In genomic region chr1:181543711-181544383, GRCm38 (mm10) we compare ENCODE assay signal across 10 mouse cellular contexts. TPM values are rescaled to one million over a fixed set of nuclear protein-coding genes. Genes with fewer than 3 reads are reported as not detected.
DNase-seq lines count a peak whose midpoint lies in the region; ATAC-seq and TF ChIP-seq lines count a peak whose summit lies in the region.
"Had no signal": no experiment of that assay in that cellular context is flagged by ENCODE, and none has a peak within 500 bp of the region (broad histone marks: within the 10 kb centered on the region; RNA-seq: fewer than 3 reads in every experiment).

No protein-coding gene starts in this region.

- no peaks in the 10 kb centered on the region for H3K36me3 ChIP-seq in heart, postnatal 0 days (replicated peaks; ENCODE audit: control insufficient read depth, insufficient read depth, low read length)
- no peaks in the 10 kb centered on the region for H3K36me3 ChIP-seq in heart, embryonic 10.5 days
- H3K36me3 ChIP-seq in embryonic facial prominence, embryonic 10.5 days (replicated peaks): no peaks in the 10 kb centered on the region

- 72% methylated on average over 5 of the region's 5 CpGs for WGBS in heart, postnatal 0 days
- WGBS in heart, embryonic 10.5 days: 69% methylated on average over 5 of the region's 5 CpGs
- WGBS in embryonic facial prominence, embryonic 10.5 days: 75% methylated on average over 5 of the region's 5 CpGs

- H3K4me1 ChIP-seq in heart, postnatal 0 days (ENCODE audit: control insufficient read depth, insufficient read depth): no peaks in the 10 kb centered on the region
- peaks cover 5% of the 10 kb centered on the region; the same call in 1 of the 2 replicates for H3K4me1 ChIP-seq in heart, embryonic 10.5 days
- peaks cover 2% of the 10 kb centered on the region; the same call in 1 of the 2 replicates for H3K4me1 ChIP-seq in embryonic facial prominence, embryonic 10.5 days

- H3K4me3 ChIP-seq in heart, postnatal 0 days (ENCODE audit: low read depth, low read length): no peak overlapping the region
- no peak overlapping the region for H3K4me3 ChIP-seq in heart, embryonic 10.5 days
- no peak overlapping the region for H3K4me3 ChIP-seq in embryonic facial prominence, embryonic 10.5 days
- H3K4me3 ChIP-seq: erythroblast, embryonic 14.5 days had no signal

- peak; percentile 44 for TF ChIP-seq CTCF in heart, postnatal 0 days (IDR thresholded peaks at IDR 0.05; ENCODE audit: low read depth)

- H3K27ac ChIP-seq in heart, postnatal 0 days (ENCODE audit: low read depth): no peak overlapping the region
- H3K27ac ChIP-seq in heart, embryonic 10.5 days: no peak overlapping the region
- H3K27ac ChIP-seq in embryonic facial prominence, embryonic 10.5 days (replicated peaks): no peak overlapping the region

- no peaks in the 10 kb centered on the region for H3K27me3 ChIP-seq in heart, postnatal 0 days (ENCODE audit: control insufficient read depth, insufficient read depth, low read length)
- peaks cover 13% of the 10 kb centered on the region for H3K27me3 ChIP-seq in heart, embryonic 10.5 days (ENCODE audit: insufficient read depth, poor library complexity, severe bottlenecking)
- H3K27me3 ChIP-seq in embryonic facial prominence, embryonic 10.5 days (replicated peaks; ENCODE audit: low read depth, poor library complexity, severe bottlenecking): peaks cover 9% of the 10 kb centered on the region; the same call in 1 of the 2 replicates

- no peak overlapping the region for H3K9ac ChIP-seq in heart, postnatal 0 days (replicated peaks; ENCODE audit: low read depth, low read length)

- peak; percentile 39 for DNase-seq in heart, postnatal 0 days (ENCODE audit: low spot score)
- no peak for DNase-seq in heart, embryonic 10.5 days (ENCODE audit: low spot score)
- DNase-seq in thymus, postnatal 14 days: peak; percentile 19
- DNase-seq in thymus, postnatal 36 days: no peak
- DNase-seq in embryonic facial prominence, embryonic 10.5 days (ENCODE audit: low spot score): peak; percentile 37
- DNase-seq in retina, postnatal 1 day: peak; percentile 40
- no peak for DNase-seq in right cerebral cortex, adult 18-20 months

- no peak overlapping the region for H3K4me2 ChIP-seq in heart, postnatal 0 days (ENCODE audit: low read depth, low read length)

- no peak for TF ChIP-seq EP300 in heart, postnatal 0 days (IDR thresholded peaks at IDR 0.05; ENCODE audit: low read depth)

- ATAC-seq in heart, postnatal 0 days (ENCODE audit: insufficient read depth, low read depth): no peak
- ATAC-seq in monocyte, adult 5-6 weeks (replicated peaks; ENCODE audit: insufficient number of reproducible peaks, low FRiP score, low TSS enrichment, poor library complexity, severe bottlenecking): no peak

- H3K9me3 ChIP-seq in heart, postnatal 0 days (replicated peaks; ENCODE audit: control insufficient read depth, low read length): no peaks in the 10 kb centered on the region
- no peaks in the 10 kb centered on the region for H3K9me3 ChIP-seq in heart, embryonic 10.5 days
- H3K9me3 ChIP-seq in embryonic facial prominence, embryonic 10.5 days: no peaks in the 10 kb centered on the region

RNA-seq across cellular contexts. Expression of gene Dnah14, which starts 32.5 kb away (rescaled TPM):
- total RNA-seq in heart, postnatal 0 days (2014; rRNA removed; ENCODE audit: low replicate concordance): not detected in 2 replicates
- polyA plus RNA-seq in heart, postnatal 0 days (2015; fragmentation: Nextera tagmentation; extraction: Ambion mirVana): 0.56 and 0.58 TPM in 2 replicates
- polyA plus RNA-seq in heart, embryonic 10.5 days (2016; fragmentation: Nextera tagmentation; extraction: Ambion mirVana): 0.80 and 0.92 TPM in 2 replicates
- 1.7 and 1.8 TPM in 2 replicates for polyA plus RNA-seq in embryonic facial prominence, embryonic 10.5 days (2016; fragmentation: Nextera tagmentation; extraction: Ambion mirVana)
- 1.4 to 4.2 TPM (median 4.0 TPM) in 3 replicates for total RNA-seq in monocyte, adult 5-6 weeks (2017)
- polyA plus RNA-seq: erythroblast, embryonic 14.5 days had no signal

RNA-seq across cellular contexts. Expression of gene Ccdc121, which starts 32.6 kb away (rescaled TPM):
- total RNA-seq in heart, postnatal 0 days (2014; rRNA removed; ENCODE audit: low replicate concordance): not detected in 2 replicates
- 0.16 and 0.22 TPM in 2 replicates for polyA plus RNA-seq in heart, postnatal 0 days (2015; fragmentation: Nextera tagmentation; extraction: Ambion mirVana)
- 0.15 TPM in 1 of 2 replicates, not detected in the other for polyA plus RNA-seq in heart, embryonic 10.5 days (2016; fragmentation: Nextera tagmentation; extraction: Ambion mirVana)
- polyA plus RNA-seq in embryonic facial prominence, embryonic 10.5 days (2016; fragmentation: Nextera tagmentation; extraction: Ambion mirVana): 0.08 and 0.16 TPM in 2 replicates
- not detected in 3 replicates for total RNA-seq in monocyte, adult 5-6 weeks (2017)
- polyA plus RNA-seq: erythroblast, embryonic 14.5 days; large intestine, adult 2 months had no signal

Comparison
In these comparisons a context has a peak if more than half of its experiments do, and no peak if none do; other contexts are left out.
1. DNase-seq: peak in heart, postnatal 0 days (single experiment), thymus, postnatal 14 days (single experiment), embryonic facial prominence, embryonic 10.5 days (single experiment) and retina, postnatal 1 day (single experiment); none in heart, embryonic 10.5 days (single experiment), thymus, postnatal 36 days (0 of 2) and right cerebral cortex, adult 18-20 months (single experiment).